Mouse (Mus musculus) heart, embryonic 14.5 days (tissue): Measurements from ENCODE around the gene Ctbp2. TPM values are rescaled to one million over a fixed set of nuclear protein-coding genes. Genes with fewer than 3 reads are reported as not detected.

ENCODE experiments used
- ATAC-seq: fragments of 200-750 bp; cut with Nextera tagmentation; 2 replicates; pipeline ENCODE4 v1.8.0; 2017; ENCODE audit warnings: low read depth, moderate TSS enrichment; ENCODE audit not compliant: insufficient number of reproducible peaks, insufficient read depth, low FRiP score
- H3K27ac ChIP-seq, 2 experiments: fragments of 200-500 bp in 1 of 2; fragments of 300-500 bp in 1 of 2; sonication (generic) in 1 of 2; replicated peaks in 1 of 2; 2 replicates each; pipeline ENCODE4 v1.5.1; 2012 to 2014; ENCODE audit warnings: low read depth in 2 of 2, low read length in 2 of 2, control low read depth in 1 of 2, mild to moderate bottlenecking in 1 of 2, mixed read lengths in 1 of 2; ENCODE audit not compliant: control insufficient read depth in 1 of 2, insufficient read depth in 1 of 2
- H3K27me3 ChIP-seq: fragments of 300-500 bp; sonication (generic); 2 replicates; pipeline ENCODE4 v1.6.1; 2014; ENCODE audit warnings: mild to moderate bottlenecking, low read length, control low read depth; ENCODE audit not compliant: control insufficient read depth, insufficient read depth
- H3K36me3 ChIP-seq: fragments of 300-500 bp; sonication (generic); 2 replicates; pipeline ENCODE4 v1.6.1; 2014; ENCODE audit warnings: mild to moderate bottlenecking, control low read depth, low read length, mixed read lengths; ENCODE audit not compliant: control insufficient read depth, insufficient read depth
- H3K4me1 ChIP-seq, 2 experiments: fragments of 200-500 bp in 1 of 2; fragments of 300-500 bp in 1 of 2; sonication (generic) in 1 of 2; 2 replicates each; pipeline ENCODE4 v1.6.1; 2012 to 2014; ENCODE audit warnings: low read length in 2 of 2, control low read depth in 1 of 2, mixed read lengths in 1 of 2; ENCODE audit not compliant: control insufficient read depth in 2 of 2, insufficient read depth in 2 of 2
- H3K4me2 ChIP-seq: fragments of 300-500 bp; sonication (generic); 2 replicates; pipeline ENCODE4 v1.6.1; 2014; ENCODE audit warnings: mild to moderate bottlenecking, low read length
- H3K4me3 ChIP-seq, 2 experiments: fragments of 200-500 bp in 1 of 2; fragments of 300-500 bp in 1 of 2; sonication (generic) in 1 of 2; 2 replicates each; pipeline ENCODE4 v1.5.1; 2012 to 2014; ENCODE audit warnings: low read length in 2 of 2, mild to moderate bottlenecking in 2 of 2, control low read depth in 1 of 2, low read depth in 1 of 2, moderate library complexity in 1 of 2; ENCODE audit not compliant: control insufficient read depth in 1 of 2, insufficient read depth in 1 of 2
- H3K9ac ChIP-seq: fragments of 300-500 bp; sonication (generic); 2 replicates; pipeline ENCODE4 v1.6.1; 2014; ENCODE audit warnings: mild to moderate bottlenecking, low read length
- H3K9me3 ChIP-seq: fragments of 300-500 bp; sonication (generic); 2 replicates; pipeline ENCODE4 v1.6.1; 2016; ENCODE audit warnings: low read length, control low read depth; ENCODE audit not compliant: control insufficient read depth
- WGBS: fragments of 180-500 bp; shearing (Covaris S2); extraction: QIAGEN DNeasy Blood & Tissue Kit; methylation state at CpG from one replicate; pipeline ENCODE4 v1.1.7; 2014; 5-methylcytosine and 5-hydroxymethylcytosine counted together
- polyA plus RNA-seq: library from polyadenylated mRNA; unstranded; fragments of >200 nt; fragmentation: Nextera tagmentation; extraction: Ambion mirVana; gene quantifications from 2 replicates; pipeline ENCODE4 v1.2.1, GENCODE M21; 2014

Ctbp2 gene
- polyA plus RNA-seq, 1 experiment from 2014 or later, result 54.3 TPM

GRCm38 (mm10) chr7:132994628-132995191, 129.4 kb downstream of the Ctbp2 start:
- ATAC-seq, result no peak
- H3K27me3 ChIP-seq, result no peaks in the 10 kb centered on the region
- H3K27ac ChIP-seq, result no peak overlapping the region
- no peaks in the 10 kb centered on the region; a peak in 1 of 4 replicates for H3K4me1 ChIP-seq
- H3K4me3 ChIP-seq, result no peak overlapping the region
- peaks cover 94% of the 10 kb centered on the region for H3K36me3 ChIP-seq
- no peaks in the 10 kb centered on the region for H3K9me3 ChIP-seq
- 70% methylated on average over 6 of the region's 6 CpGs for WGBS
- no peak overlapping the region for H3K4me2 ChIP-seq
- no peak overlapping the region for H3K9ac ChIP-seq

- no peak overlapping the region for H3K9ac ChIP-seq
- no peak overlapping the region for H3K4me2 ChIP-seq
- no peaks in the 10 kb centered on the region; a peak in 1 of 4 replicates for H3K4me1 ChIP-seq
- H3K27ac ChIP-seq, result no peak overlapping the region
- H3K27me3 ChIP-seq, result no peaks in the 10 kb centered on the region
- WGBS, result 86% methylated on average over 8 of the region's 8 CpGs
- no peaks in the 10 kb centered on the region for H3K9me3 ChIP-seq
- peaks cover 97% of the 10 kb centered on the region for H3K36me3 ChIP-seq
- ATAC-seq, result no peak
- H3K4me3 ChIP-seq, result no peak overlapping the region
These were observed 130.0 kb downstream of the Ctbp2 start for GRCm38 (mm10) chr7:132994120-132994519.

GRCm38 (mm10) chr7:132992967-132993615, 131.1 kb downstream of the Ctbp2 start:
- Histone ChIP-seq H3K4me1 (no peaks in the 10 kb centered on the region; a peak in 1 of 4 replicates), H3K4me2 (no peak overlapping the region), H3K9me3 (no peaks in the 10 kb centered on the region), H3K27ac (no peak overlapping the region), H3K4me3 (no peak overlapping the region), H3K9ac (no peak overlapping the region), H3K27me3 (no peaks in the 10 kb centered on the region), H3K36me3 (peaks cover 97% of the 10 kb centered on the region)
- WGBS, result 86% methylated on average over 9 of the region's 9 CpGs
- ATAC-seq, result no peak

- Histone ChIP-seq H3K4me1 (no peaks in the 10 kb centered on the region; a peak in 1 of 4 replicates), H3K4me2 (no peak overlapping the region), H3K9ac (no peak overlapping the region), H3K36me3 (peaks cover 91% of the 10 kb centered on the region), H3K4me3 (no peak overlapping the region), H3K27ac (no peak overlapping the region), H3K27me3 (no peaks in the 10 kb centered on the region), H3K9me3 (no peaks in the 10 kb centered on the region)
- no peak for ATAC-seq
- WGBS, result 90% methylated on average over 14 of the region's 14 CpGs
These were observed 132.8 kb downstream of the Ctbp2 start for GRCm38 (mm10) chr7:132991240-132991900.

- H3K4me3 ChIP-seq, result no peak overlapping the region
- 89% methylated on average over 5 of the region's 5 CpGs for WGBS
- no peaks in the 10 kb centered on the region for H3K4me1 ChIP-seq
- H3K4me2 ChIP-seq, result no peak overlapping the region
- no peak overlapping the region for H3K27ac ChIP-seq
- no peaks in the 10 kb centered on the region for H3K27me3 ChIP-seq
- no peak overlapping the region for H3K9ac ChIP-seq
- H3K9me3 ChIP-seq, result no peaks in the 10 kb centered on the region
- peaks cover 91% of the 10 kb centered on the region for H3K36me3 ChIP-seq
- no peak for ATAC-seq
These were observed 134.3 kb downstream of the Ctbp2 start for GRCm38 (mm10) chr7:132989839-132990238.

GRCm38 (mm10) chr7:132982639-132983038, 141.5 kb downstream of the Ctbp2 start:
- Histone ChIP-seq H3K27ac (no peak overlapping the region), H3K9me3 (no peaks in the 10 kb centered on the region), H3K4me2 (no peak overlapping the region), H3K36me3 (peaks cover 76% of the 10 kb centered on the region), H3K9ac (no peak overlapping the region), H3K4me1 (0 out of 4 replicates have a peak, but pooled peaks cover 0 to 4% of the 10 kb centered on the region in 2 experiments), H3K4me3 (no peak overlapping the region), H3K27me3 (no peaks in the 10 kb centered on the region)
- no peak for ATAC-seq
- WGBS, result 50% methylated on average over 3 of the region's 3 CpGs

- Histone ChIP-seq H3K4me3 (no peak overlapping the region), H3K36me3 (peaks cover 72% of the 10 kb centered on the region), H3K9ac (no peak overlapping the region), H3K4me1 (0 out of 4 replicates have a peak, but pooled peaks cover 0 to 4% of the 10 kb centered on the region in 2 experiments), H3K27ac (no peak overlapping the region), H3K4me2 (no peak overlapping the region), H3K9me3 (no peaks in the 10 kb centered on the region), H3K27me3 (no peaks in the 10 kb centered on the region)
- no peak for ATAC-seq
- WGBS, result 95% methylated on average over 2 of the region's 2 CpGs
These were observed 146.2 kb downstream of the Ctbp2 start for GRCm38 (mm10) chr7:132977981-132978380.
